Mouse (Mus musculus) neutrophil, adult 5-6 weeks (primary cell): Measurements from ENCODE around the gene Emc10. TPM values are rescaled to one million over a fixed set of nuclear protein-coding genes. Genes with fewer than 3 reads are reported as not detected.

Source experiments
- ATAC-seq: fragments of 151-379, 151-347 bp; 2 replicates; pipeline ENCODE4 v1.8.0; 2017; ENCODE audit warnings: mild to moderate bottlenecking, moderate TSS enrichment; ENCODE audit not compliant: insufficient number of reproducible peaks, poor library complexity, low FRiP score, severe bottlenecking; ENCODE audit errors: extremely low read depth
- total RNA-seq: library from RNA; stranded (forward); fragments of 200-1000 nt; gene quantifications from 2 replicates; pipeline ENCODE4 v1.2.3, GENCODE M21; 2017

The Emc10 gene
- total RNA-seq, 1 experiment from 2014 or later = 37.8 TPM

DNA sequence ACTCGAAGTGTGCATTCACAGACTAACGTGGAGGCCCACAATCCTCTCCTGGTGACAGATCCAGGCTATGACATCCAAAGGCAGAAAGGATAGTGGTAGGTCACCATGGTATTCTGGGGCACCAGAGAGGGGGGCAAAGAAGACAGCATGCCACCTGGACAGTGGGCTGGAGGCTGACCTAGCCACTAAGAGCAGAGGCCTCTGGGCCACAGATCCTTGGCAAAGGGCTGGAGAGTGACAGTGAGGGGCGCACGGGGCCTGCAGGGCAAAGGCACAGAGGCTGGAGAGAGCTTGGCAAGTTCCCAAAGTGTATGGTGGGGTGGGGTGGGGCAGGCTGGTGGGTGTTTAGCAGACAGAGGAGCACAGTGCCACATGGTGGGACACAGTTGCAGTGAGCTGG, 6.0 kb downstream of the Emc10 start:
- no peak for ATAC-seq

- ATAC-seq = no peak
Measured at GRCm38 (mm10) chr7:44488545-44488944, 7.8 kb downstream of the Emc10 start.

DNA sequence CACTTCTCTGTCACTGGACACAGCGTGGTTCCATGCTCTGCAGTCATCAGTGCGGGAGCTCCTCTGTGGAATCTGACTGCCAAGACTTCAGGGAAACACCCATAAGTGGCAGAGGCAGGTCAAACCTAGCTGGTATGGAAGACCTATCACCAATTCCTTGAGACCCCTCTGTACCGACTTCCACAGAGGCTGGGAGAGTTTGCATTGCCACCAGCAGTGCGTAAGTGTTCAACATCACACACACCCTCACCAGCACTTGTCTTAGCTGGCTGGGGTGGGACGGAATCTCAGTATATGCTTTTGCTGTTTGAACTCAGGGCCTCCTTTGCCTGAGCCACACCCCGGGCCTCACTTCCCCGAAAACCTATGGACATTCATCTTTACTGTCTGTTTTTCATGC, 8.4 kb downstream of the Emc10 start:
- no peak for ATAC-seq

DNA sequence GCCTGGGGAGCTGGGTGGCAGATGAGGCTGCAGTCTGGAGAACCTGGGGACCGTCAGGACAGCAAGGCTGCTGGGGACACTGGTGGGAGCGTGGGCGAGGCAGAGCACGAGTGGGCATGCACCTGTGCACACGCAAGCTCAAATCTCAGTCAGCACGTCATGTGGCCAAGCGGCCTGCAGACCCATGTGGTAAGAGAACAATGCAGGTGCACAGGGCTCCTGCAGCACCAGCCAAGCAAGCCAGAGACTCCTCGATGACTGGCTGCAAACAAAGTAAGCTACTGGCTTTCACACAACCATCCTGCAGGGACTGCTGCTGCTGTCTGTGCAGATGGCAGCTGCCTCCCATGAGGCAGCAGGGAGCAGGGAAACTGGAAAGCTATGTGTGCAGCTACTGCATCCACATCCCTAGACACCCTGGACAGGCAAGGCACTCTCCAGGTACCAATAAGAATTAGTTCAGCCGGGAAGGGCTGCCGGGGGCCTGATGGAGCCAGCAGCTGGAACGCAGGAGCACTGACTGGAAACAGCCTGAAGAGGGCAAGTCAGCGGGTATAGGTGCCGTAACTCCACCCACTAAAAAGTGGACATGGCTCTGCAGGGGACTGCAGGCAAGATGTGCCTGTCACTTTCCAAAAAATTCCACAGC, 9.3 kb downstream of the Emc10 start:
- ATAC-seq = no peak

GRCm38 (mm10) chr7:44485572-44486195, 10.6 kb downstream of the Emc10 start:
- ATAC-seq = no peak

DNA sequence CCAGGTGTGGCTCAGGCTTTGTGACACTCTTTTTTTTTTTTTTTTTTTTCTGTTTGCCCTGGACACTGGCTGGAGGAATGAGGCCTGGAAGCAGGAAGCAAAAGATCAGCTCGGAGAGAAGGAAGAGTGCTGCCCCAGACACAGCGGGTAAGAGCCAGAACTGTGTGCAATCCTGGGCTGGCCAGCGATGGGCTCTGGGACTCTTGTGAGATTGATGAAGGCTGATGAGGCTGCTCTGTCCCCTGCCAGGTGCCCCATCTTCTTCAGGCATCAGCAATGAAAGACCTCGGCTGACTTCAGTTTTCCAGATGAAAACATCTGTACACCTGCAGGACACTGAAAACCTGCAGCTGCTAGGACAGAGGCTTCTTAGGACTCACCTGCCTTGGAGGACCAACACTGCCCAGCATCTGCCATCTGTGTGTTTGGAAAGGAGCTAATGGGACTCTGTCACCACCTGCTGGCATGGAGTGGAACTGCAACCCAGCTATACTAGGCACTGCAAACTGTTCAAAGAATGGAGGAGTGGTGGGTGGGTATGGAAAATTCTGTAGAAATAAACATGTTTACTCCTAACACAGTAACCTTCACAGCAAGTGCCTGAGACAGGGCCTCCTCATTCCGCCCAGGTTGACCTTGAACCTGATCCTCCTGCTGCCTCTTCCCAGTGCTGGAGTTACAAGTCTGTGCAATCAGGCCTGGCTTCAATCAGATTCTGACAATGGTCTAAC, 11.3 kb downstream of the Emc10 start:
- peak; percentile 79 for ATAC-seq

DNA sequence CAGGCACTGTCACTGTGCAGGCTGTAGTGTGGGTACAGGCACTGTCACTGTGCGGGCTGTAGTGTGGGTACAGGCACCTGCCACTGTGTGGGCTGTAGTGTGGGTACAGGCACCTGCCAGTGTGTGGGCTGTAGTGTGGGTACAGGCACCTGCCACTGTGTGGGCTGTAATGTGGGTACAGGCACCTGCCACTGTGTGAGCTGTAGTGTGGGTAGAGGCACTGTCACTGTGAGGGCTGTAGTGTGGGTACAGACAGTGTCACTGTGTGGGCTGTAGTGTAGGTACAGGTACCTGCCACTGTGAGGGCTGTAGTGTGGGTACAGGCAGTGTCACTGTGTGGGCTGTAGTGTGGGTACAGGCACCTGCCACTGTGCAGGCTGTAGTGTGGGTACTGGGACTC, 12.2 kb downstream of the Emc10 start:
- ATAC-seq = no peak

- no peak for ATAC-seq
Measured at GRCm38 (mm10) chr7:44482836-44483435, 13.4 kb downstream of the Emc10 start.

GRCm38 (mm10) chr7:44475046-44475614, 21.2 kb downstream of the Emc10 start:
- ATAC-seq = no peak

GRCm38 (mm10) chr7:44474419-44474818, 21.9 kb downstream of the Emc10 start:
- no peak for ATAC-seq

- ATAC-seq = no peak
Measured at GRCm38 (mm10) chr7:44472961-44473646, 23.2 kb downstream of the Emc10 start.

- no peak for ATAC-seq
Measured at GRCm38 (mm10) chr7:44472558-44472885, 23.8 kb downstream of the Emc10 start.

DNA sequence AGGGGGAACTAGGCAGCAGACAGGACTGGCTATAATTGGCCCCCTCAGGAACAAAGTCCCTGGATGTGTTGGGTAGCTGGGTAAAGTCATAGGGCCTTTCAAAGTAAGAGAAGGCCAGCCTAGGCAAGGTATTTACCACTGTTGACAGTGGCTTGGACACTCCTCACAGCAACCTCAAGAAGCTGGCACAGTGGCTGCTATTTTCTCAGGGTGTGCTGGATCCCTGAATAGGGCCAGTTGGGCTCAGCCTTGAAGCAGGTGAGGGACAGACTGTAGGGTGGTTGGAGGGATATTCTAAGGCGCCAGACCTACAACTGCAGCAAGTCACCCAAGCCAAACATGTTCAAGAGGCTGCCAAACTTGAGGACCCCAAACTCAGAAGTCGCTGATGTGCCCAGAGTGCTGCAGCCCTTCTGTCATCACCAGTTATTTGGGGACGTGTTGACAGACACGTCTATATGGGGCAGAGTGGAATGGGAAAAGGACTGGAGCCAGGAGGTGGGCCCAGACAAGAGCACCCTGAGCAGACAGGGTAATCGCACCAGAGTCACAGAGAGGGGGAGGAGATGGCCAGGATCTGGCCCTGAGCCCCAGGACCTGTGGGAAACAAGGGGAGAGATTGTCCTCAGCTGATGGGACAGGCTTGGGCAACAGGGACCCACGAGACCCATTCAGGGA, 24.3 kb downstream of the Emc10 start:
- no peak for ATAC-seq

GRCm38 (mm10) chr7:44470696-44471612, 25.4 kb downstream of the Emc10 start:
- no peak for ATAC-seq

- ATAC-seq = no peak
Measured at GRCm38 (mm10) chr7:44469677-44470675, 26.4 kb downstream of the Emc10 start.

GRCm38 (mm10) chr7:44468644-44469285, 27.6 kb downstream of the Emc10 start:
- no peak for ATAC-seq
